Mouse (Mus musculus): ENCODE results near the gene Csf3.

DNA sequence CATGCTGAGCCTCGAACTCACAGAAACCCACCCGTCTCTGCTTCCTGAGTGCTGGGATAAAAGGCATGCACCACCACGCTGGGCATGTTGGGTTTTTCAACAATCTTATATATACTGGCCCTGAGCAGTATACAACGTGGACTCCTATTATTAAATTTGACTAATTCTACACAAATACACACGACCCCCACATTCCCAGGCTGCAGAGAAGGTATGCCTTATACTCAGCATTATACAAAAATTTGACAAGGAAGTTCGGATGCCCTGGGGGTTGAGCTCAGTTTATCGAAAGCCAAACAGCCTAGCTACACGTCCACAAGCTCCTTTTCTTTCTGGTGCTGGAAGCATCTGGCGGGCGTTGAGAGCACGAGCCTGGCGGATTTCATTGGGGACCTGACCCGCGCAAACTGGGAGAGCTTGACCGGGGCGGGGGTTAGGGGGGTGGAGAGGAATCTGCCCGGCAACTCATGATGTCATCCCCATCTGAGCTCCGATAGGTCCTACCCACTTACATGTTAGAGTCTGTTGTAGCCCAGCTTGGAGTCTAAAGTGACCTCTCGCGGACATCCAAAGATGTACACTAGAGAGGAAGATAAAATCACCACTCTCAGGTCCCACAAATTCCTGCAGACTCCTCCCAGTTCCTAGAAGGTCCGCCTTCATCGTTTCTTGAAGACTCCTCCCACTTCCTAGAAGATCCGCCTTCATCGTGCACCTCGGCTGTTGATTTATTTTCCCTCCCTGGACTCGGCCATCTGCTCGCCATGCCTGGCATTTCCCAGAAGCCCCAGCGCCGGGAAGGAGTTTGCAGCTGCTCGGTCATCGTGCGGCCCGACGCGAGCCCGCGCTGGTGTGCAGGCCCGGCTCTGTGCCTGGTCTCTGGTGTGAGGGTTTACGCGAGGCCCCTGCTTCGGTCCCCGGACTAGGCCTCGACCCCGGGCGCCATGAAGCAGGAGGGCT is 19.0 kb upstream of the Csf3 start, which contains the start of gene Psmd3:
- TF ChIP-seq CTCF (IDR thresholded peaks at IDR 0.05; ENCODE audit: low read depth, low read length) = no peak
- peak; percentile 52; the same call in 1 of the 2 replicates for TF ChIP-seq EP300 (IDR thresholded peaks at IDR 0.05; ENCODE audit: insufficient read depth, low read depth, low read length)

Measured in ES-Bruce4 (cell line).